Mouse (Mus musculus): ENCODE data around the gene Mindy3.

The Mindy3 gene

DNA sequence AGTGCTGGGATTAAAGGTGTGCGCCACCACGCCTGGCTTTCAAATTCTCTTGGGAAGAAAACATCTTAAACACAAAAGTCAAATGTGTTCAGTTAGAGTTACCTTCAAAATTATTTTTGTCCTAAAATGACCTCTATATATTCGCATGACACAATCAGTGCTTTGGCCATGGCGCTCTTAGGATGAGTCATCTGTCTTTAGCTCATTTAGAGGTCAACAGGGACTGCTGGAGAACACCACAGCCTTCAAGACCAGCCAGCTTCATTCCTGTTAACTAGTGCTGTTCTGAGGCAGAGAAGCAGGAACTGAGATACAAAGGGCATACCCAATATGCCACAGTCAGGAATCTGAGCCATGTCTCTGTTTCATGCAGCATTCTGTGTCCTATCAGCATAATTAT, 47.9 kb downstream of the Mindy3 start:
- DNase-seq (ENCODE audit: low read depth, low spot score), result no peak

GRCm38 (mm10) chr2:12368451-12368850, 50.8 kb downstream of the Mindy3 start:
- no peak for DNase-seq (ENCODE audit: low read depth, low spot score)

DNA sequence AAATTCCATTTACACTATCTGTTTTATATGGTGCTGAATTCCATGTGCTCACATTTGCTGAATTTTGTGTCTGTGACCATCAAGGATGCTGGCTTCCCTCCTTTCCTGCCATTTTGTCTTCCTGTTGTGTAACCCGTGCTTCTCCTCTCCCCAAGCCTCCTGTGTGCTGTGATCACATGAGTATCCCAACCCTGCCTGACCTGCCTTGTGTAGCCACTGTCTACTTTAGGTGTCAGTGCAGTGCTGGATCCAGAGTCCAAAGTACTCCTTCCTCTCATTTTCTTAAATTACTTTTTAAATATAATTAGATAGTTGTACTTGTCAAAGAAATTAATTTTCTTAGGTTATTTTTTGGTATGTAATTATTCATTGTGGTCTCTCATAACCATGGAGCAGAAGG, 51.3 kb downstream of the Mindy3 start:
- no peak for DNase-seq (ENCODE audit: low read depth, low spot score)

DNA sequence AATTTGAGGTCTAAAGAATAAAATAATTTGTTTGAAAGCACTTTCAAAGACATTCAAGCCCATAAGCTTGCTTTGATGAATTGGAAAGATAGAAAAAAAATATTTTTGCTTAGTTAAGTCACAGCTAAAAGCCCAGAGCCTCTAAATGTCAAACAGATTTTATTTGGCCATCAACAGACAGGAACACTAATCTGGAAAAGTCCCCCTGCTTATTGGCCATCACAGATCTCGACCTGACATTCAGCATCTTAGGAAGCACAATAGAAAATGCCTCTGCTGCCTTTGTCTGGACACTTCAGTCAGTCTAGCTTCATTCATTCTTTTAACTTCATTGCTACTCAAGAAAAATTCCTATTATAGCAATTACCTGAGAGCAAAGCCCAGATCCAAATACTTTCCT, 58.0 kb downstream of the Mindy3 start:
- no peak for DNase-seq (ENCODE audit: low read depth, low spot score)

DNA sequence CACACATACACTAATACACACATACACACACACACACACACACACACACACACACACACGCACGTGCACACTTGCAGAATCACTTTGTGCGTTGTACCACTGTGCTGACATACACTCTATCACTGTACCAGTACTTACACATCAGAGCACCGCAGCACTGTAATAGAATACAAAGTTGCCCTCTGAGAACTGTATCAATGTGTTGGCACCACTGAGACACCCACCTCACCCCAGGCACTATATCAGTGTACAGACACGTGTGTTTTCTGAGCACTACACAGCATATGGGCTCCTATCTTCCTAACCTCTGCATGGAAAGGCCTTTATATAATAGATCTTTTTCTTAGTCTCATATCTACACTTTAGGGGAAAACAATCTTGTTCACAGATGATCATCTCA, 64.4 kb downstream of the Mindy3 start:
- no peak for DNase-seq (ENCODE audit: low read depth, low spot score)

GRCm38 (mm10) chr2:12348914-12349313, 70.4 kb downstream of the Mindy3 start:
- no peak for DNase-seq (ENCODE audit: low read depth, low spot score)

DNA sequence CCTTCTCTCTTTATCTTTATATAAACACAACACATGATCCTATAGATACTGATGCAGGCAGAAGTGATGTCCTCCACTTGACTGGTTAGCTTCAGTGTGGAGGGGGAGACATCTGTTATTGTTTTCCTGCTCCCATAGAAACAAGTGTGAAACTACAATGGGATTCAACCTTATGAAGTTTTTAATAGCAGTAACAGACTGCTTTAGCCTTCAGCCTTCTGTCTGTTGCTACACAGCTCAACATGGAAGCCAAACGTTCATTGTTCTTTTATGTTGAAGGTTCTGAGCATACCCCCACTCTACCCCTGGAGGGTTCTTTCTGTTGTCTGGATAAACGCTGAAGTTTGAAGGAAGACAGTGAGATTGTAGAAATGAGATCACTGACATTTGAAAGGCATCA, 87.3 kb downstream of the Mindy3 start:
- DNase-seq (ENCODE audit: low read depth, low spot score), result no peak

DNA sequence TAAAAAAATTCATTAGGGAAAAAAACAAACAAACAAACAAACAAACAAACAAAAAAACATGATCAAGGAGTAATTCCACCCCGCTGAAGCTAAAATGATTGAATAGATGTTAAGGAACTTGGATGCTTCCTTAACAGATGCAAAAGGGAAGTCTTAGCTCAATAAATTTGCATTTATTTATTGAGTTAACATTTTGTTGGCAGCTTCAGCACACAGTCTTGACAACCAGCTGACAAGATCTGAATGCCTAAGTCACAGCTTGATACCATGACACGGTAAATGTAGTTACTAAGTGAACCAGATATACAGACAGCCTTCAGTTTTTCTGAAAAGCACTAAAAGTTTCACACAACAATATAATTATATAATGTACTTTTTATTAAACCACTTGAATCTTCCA, 89.7 kb downstream of the Mindy3 start:
- DNase-seq (ENCODE audit: low read depth, low spot score), result no peak

DNA sequence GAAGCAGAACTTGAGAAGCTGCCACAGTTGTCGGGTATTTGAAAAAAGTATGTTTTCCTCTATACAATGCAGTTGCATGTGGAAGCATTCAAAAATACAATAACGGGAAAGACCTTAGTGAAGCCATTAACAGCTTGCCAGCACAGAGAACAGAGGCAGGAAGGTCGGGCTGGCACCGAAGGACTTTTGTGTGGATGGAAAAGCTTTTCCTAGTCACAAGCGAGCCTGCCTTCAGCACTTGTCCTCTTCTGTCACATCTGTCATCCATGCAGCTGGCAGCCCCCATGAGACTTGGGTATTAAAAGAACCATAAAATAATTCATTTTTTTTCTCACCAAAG, 90.2 kb downstream of the Mindy3 start:
- DNase-seq (ENCODE audit: low read depth, low spot score), result no peak

DNA sequence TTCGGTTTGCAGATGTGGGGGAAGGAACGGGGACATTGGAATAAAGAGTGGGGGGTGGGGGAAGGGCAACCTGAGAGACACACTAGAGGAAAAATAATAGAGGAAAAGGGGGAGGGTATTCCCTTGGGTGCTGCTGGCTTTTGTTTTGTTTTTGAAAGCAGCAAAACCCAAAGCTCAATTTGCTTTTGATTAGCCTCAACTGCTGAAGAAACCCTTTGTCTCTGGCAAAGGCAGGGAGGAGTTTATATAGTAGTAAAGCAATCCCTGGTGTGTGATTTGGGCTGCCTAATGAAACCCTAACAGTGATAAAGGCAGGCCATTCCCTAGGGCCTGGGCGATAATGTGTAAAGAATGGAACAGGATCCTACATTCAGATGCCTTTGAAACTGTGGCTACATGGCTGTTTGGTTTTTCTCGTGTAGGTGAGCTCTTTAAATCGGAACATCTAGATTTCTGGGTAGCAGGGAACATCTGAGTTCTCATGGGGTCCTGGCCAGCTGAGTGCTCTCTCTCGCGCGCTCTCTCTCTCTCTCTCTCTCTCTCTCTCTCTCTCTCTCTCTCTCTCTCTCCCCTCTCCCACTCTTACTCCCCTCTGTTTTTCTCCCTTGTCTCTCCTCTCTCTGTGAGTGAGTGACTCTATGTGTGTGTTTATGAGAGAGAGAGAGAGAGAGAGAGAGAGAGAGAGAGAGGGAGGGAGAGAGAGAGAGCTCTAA, 90.8 kb downstream of the Mindy3 start:
- no peak for DNase-seq (ENCODE audit: low read depth, low spot score)

DNA sequence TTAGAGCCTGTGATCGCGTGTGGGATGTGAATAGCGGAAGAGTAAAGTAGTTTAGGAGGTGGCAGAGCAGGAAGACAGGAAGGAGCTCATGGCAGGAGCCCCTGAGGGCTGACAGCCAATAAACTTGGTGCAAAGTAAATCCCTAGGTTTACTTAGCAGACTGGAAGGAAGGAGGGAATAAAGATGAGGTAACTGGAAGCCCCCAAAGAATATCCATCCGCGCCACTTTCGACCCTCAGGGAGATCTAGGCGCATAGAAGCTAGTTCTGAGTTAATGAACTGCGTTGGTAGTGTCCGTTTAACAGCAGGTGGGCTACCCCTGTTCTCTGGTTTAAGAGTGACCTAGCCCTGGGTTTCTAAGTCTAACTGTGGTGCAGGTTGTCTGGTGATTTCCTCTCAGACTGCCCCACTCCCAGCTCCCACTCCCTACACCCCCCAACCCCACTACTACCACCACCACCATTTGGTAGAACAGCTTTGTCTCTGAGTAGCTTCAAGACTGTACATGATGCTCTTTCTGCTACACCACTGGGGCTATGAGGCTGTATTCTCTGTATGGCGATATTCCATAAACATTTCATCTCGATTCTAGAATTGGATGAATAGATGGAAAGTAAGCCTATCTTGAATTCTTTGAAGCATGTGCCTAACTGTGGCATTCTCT, 91.4 kb downstream of the Mindy3 start:
- DNase-seq (ENCODE audit: low read depth, low spot score), result peak; percentile 6

DNA sequence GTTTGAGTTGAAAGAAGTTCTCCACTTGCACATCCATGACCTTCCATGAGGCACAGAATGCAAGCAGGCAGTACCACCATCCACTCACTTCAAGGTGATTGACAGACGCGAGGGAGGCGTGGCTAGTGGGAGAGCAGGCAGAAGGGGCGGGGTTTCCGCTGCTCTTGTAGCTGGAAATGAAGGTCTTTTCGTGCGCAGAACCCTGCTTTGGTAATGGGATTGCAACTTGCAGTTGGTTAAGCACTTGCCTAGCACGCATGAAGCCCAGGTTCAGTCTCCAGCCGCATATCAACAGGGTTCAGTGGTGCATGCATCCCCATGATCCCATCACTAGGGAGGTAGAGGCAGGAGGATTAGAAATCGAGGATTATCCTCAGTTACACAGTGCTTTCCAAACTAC, 92.1 kb downstream of the Mindy3 start:
- peak; percentile 72 for DNase-seq (ENCODE audit: low read depth, low spot score)

DNA sequence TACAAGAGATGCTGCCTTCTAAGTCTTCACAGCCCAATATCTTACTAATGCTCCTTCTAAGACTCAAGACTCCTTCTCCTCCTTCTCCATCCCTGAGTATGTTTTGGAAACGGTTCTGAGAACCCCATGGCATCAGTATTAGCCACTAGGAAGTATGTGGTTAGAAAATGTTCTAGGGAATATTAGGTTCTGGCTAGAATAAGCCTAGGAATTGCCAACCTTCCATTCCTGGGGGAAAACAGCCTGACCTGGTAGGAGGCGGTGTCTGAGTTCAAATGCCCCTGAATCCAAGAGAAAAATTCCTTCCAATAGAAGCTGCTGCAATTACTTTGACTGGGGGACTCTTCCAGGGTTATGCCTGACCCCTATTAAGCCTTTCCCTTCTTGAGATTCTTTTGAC, 93.4 kb downstream of the Mindy3 start:
- DNase-seq (ENCODE audit: low read depth, low spot score), result no peak

DNA sequence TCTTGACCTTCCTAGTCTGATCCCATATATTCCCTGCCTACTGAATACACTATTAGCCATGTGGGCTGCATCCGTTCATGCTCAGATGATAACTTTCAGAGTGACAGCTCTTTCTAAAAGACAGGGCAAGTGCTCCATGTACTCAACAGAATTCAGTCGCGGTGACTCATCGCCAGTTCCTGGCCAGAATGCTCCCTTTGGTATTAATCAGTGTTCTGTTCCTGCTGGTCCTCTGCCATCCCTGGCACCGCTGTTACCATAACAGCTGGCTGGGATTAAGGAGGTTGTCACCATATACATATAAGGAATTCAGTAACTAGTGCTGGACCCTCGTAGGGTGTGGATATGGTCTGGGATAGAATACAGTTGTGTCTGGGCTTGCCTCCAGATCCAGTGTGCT, 93.9 kb downstream of the Mindy3 start:
- no peak for DNase-seq (ENCODE audit: low read depth, low spot score)

DNA sequence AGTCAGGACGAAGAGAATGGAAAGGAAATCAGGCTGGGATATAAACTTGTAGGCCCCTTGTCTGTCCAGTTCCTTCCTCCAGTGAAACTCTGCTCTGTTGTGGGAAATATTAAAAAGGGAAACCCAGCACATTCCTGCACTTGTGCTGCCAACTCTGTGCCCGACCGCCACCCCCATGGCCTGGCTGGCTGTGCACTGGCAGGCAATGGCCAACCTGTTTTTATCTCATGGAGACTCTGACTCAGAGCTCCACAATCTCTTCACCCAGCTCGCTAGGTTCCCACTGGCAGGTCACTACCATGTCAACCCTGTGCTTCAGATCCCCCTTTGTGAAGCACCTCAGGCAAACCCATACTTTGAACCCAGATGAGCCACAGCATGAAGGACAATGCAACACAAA, 98.4 kb downstream of the Mindy3 start:
- no peak for DNase-seq (ENCODE audit: low read depth, low spot score)

DNA sequence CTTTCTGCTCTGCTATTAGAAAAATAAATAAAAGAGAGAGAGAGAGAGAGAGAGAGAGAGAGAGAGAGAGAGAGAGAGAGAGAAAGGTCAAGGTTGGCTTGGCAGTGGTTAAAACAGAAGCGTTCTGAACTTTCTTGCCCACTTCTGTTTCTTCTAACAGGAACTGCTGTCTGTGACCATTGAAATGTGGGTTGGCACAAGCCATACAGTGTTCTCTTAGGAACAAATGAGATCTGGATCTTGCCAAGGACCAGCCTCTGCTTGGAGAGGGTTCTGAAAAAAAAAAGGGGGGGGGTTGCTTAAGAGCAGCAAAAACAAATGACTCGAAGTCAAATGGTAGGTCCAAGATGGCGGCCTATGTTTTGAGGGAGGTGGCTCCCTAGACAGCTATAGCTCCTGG, 100.6 kb downstream of the Mindy3 start:
- DNase-seq (ENCODE audit: low read depth, low spot score), result no peak

- no peak for DNase-seq (ENCODE audit: low read depth, low spot score)
These were observed 101.2 kb downstream of the Mindy3 start for GRCm38 (mm10) chr2:12318036-12318435.

- DNase-seq (ENCODE audit: low read depth, low spot score), result no peak
These were observed 101.9 kb downstream of the Mindy3 start for GRCm38 (mm10) chr2:12317343-12317742.

- DNase-seq (ENCODE audit: low read depth, low spot score), result peak; percentile 15
These were observed 102.9 kb downstream of the Mindy3 start for GRCm38 (mm10) chr2:12316361-12316760.

- no peak for DNase-seq (ENCODE audit: low read depth, low spot score)
These were observed 105.2 kb downstream of the Mindy3 start for GRCm38 (mm10) chr2:12314028-12314427.

GRCm38 (mm10) chr2:12308466-12308865, 110.8 kb downstream of the Mindy3 start:
- peak; percentile 11 for DNase-seq (ENCODE audit: low read depth, low spot score)

- DNase-seq (ENCODE audit: low read depth, low spot score), result no peak
These were observed 112.0 kb downstream of the Mindy3 start for GRCm38 (mm10) chr2:12307311-12307710.

DNA sequence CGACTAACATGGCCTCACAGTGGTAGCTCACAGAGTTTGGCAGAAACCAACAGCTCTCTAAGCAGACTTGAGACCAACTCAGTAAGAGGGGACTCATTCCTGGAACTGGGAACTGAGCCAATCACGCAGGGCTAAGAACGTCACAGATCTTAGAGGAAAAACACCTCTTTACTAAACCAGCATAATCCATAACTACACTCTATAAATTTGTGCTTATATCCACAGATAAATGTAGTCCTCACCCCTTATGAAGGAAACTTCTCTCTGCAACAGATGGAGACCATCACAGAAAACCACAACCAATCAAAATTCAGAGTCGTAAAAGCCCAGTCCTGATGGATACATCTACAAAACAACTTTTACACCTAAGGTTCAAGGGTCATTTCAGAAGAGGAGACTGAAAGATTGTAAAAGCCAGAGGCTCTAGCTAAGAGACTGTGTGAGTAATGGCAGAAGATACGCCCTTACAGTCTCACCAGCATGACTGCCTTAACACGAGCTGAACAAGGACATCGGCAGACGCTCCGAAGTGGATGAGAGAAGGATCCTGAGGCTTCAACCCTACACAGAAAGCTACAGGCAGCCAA, 114.1 kb downstream of the Mindy3 start:
- no peak for DNase-seq (ENCODE audit: low read depth, low spot score)
